Mouse (Mus musculus): ENCODE results near the gene Neu1.
"Not testable (repeated sequence)": the region's sequence is repeated elsewhere in the genome, so short reads cannot be mapped to it uniquely, and the experiment has no call there.

Neu1 gene

DNA sequence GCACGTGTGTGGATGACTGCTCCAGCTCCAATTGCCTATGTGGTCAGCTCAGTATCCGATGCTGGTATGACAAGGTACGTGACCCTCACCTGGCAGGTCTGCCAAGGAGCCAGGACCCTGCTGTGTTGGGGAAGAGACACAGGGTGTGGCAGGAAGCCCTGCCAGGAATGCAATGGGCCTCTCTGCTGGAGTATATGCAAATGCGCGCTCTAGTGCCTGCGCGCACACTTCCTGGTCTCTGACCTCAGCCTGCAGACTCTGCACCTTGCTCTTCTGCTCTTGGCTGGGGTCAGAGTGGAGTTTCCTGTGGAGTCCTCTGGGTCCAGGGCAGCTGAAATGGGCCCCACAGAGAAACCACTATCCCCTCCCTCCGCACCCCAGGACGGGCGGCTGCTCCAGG is 20.1 kb upstream of the Neu1 start:
- no peak for DNase-seq

DNA sequence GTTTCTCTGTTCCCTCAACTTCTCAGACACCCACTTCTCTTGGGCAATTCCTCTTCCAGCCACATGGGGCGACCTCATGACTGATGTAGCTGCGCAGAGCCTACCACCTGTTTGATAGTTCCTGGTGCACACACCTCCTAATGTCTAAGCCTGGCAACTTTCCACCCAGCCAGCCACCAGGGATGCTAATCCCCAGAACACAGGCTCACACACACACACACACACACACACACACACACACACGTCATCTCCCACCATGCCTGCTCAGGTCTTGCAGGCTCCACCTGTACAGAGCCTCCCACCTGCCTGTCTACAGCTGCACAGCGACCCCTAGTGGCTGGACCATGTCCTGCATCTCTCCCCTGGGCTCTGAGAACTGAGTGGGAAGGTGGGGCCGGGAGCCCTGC is 19.1 kb upstream of the Neu1 start:
- DNase-seq, result no peak

DNA sequence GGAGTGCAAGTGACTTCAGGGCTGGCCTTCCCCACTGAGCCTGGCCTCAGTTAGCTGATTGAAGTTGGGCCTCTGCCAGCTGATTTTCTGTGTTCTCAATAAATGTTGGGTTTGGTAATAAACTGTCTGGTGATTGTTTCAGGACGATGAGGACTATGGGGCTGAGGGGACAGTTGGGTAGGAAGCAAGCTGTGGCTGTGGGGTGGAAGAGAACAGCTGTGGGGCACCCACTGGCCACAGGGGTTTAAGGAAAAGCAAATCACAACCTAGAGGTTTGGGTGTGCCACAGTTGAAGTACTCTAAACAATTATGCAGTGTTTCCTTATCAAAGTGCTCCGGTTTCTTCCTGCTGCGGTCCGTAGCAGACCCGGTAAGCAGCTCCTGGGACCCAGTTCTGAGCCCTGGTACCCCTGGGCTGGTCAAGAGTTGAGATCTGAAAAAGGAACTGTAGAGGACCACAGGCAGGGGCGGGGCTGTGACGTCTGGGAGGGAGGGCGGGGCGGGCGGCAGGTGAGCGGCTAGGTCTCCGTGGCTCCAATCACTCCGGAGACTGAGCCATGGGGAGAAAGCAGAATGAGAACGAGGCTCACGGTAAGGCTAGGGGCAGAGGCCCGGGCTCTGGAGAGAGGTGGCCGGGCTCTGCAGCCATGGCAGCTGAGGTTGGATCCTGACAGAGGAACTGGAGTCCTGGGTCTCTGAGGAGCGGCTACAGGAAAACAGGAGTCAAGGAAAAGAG is 17.0 kb upstream of the Neu1 start, which contains the start of gene Slc44a4:
TSS of gene Slc44a4 (plus strand) at position 537 of the 736 bp plus-strand sequence.
- DNase-seq, result no peak

DNA sequence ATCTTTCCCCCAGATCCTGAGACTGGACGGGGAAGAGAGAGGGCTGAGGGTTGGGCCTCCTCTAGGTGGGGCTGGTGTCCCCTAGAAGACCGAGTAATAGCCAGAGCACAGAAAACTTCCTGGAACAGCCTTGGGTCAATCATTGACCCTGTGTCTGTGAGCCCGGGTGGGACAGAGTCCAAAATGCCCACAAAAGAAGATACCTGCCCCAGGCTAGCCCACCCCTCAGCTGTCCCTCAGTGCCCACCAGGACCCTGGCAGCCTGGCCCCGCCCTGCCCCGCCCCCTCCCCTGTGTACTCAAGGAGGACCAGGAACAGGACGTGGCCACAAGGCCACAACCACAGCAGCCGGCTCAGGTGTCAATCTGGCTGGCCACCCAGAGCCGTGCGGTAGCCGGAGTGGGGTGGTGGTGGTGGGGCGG is 15.6 kb upstream of the Neu1 start:
- no peak for DNase-seq

DNA sequence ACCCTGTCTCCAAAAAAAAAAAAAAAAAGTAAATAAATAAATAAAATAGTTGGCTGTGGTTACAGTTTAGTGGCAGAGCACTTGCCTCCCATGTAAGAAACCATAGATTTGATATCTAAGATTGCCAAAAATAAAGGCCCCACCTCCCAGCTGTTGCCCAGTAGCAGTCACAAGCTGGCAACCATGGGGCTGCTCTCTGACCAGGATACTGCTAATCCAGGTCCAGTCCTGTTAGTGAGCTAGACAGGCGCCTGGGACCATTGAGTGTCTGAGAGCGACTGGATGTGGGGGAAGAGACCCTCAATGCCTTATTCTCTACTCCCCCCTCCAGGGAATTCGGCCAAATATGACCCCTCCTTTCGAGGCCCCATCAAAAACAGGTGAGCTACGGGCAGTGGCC is 14.7 kb upstream of the Neu1 start:
- DNase-seq, result no peak

DNA sequence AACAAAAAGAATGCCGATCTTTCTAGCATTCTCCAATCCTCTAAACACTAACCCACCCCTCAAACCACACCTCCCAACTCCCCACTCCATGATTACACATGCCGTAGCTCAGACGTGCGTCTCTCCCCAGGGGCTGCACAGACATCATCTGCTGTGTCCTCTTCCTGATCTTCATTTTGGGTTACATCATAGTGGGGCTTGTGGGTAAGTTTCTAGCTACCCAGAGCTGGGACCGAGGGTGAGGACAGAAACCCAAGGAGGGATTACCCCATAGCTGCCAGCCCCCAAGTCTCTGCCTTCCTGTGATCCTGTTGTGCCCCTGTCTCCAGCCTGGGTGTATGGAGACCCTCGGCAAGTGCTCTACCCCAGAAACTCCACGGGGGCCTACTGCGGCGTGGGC is 13.9 kb upstream of the Neu1 start:
- no peak for DNase-seq

DNA sequence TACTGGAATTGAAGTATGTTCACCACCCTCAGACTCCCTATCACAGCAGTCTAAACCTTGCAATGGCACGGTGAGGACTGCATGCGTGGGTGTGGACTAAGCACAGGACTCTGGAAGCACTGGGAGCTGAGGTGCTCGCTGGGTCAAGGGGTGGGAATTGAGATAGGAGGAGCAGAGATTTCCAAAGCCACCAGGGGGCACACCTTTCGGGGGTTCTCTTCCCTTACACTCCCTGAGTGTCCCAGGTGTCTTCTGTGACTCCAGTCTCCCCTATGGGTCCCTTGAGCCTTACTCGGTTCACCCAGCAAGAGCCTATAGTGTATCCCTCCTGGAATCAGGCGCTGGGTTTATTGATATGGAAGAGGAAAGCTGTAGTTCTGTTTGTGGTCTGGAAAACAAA is 8.1 kb upstream of the Neu1 start:
- no peak for DNase-seq

DNA sequence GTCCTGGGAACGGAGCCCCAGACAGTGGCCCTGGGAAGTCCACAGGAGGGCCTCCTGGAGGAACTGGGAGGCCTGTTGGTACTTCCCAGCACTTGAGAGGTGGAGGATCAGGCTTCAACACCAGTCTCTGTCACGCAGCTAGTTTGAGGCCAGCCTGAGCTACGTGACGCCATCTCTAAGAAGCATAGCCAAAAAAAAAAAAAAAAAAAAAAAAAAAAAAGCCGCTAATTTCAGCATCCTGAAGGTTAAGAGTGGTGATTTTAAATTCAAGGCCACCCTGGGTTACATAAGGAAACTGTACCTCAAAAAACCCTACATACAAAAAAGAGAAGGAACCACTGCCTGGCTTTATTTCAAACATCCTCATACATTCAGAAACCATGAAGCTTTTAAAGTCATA is 6.8 kb upstream of the Neu1 start:
- DNase-seq, result no peak

DNA sequence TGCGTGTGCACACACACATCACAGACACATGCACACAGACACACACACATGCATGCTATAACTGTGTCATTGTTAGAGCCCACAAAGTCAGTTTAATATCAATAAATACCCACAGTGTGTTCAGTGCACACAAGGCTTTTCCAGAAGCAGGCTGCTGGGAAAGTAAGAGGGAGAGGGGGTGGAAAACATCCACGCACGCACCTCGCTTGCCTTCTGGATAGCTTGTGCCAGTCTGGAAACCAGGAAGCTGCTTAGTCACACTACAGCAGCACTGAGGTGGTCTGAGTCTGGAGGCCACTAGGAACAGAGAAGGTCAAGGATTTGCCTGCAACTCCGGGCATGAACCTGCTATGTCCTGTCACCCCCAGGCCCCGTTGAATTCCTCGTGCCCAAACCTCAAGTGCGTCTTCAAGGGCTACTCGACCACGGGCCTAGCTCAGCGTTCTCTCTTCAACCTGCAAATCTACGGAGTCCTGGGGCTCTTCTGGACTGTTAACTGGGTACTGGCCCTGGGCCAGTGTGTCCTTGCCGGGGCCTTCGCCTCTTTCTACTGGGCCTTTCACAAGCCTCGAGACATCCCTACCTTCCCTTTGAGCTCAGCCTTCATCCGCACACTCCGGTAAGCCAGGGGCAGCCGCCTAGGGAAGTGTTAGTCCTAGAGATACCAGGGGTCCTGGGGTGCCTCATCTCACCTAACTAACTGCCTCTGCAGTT is 3.6 kb upstream of the Neu1 start:
- no peak for DNase-seq

DNA sequence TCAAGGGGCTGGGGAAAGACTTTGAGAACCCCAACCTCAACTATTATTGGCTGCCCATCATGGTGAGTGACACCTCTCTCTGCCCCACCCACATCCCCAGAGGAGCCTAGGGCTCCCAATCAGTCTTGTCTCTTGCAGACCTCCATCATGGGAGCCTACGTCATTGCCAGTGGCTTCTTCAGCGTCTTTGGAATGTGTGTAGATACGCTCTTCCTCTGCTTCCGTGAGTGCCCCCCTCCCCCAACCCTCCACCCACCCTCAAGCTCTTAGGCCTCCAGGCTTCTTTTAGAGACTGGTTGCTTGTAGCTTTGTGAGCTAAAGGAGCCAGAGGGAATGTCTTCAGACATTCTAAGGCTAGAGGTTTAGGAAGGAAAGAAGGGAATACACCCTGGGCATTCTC is 2.2 kb upstream of the Neu1 start:
- no peak for DNase-seq

DNA sequence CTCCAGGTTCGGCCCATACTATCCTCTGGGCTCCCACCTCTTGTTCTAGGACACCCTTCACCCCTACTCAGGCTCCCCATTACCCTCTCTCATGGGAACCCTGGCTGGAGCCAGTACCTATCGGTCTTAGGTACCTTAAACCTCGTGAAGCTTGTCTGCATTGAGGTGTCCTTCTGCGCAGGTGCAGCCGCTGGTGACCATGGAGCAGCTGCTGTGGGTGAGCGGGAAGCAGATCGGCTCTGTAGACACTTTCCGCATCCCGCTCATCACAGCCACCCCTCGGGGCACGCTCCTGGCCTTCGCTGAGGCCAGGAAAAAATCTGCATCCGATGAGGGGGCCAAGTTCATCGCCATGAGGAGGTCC is 664 bp downstream of the Neu1 start:
- DNase-seq, result no peak

DNA sequence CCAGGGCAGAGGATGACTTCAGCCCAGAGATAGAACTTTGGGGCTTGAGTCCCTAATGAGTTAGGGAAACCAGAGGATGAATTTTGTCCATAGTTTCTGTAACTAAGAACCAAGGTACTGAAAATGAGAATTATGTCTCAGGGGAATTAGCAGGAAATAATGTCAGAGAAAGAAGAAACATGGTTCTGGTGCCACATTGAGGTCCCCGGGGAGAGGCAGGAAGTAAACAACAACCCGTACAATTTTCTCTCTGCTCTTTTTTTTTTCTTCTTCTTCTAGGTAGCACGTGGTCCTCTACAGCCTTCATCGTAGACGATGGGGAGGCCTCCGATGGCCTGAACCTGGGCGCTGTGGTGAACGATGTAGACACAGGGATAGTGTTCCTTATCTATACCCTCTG is 1.2 kb downstream of the Neu1 start:
- DNase-seq, result no peak

DNA sequence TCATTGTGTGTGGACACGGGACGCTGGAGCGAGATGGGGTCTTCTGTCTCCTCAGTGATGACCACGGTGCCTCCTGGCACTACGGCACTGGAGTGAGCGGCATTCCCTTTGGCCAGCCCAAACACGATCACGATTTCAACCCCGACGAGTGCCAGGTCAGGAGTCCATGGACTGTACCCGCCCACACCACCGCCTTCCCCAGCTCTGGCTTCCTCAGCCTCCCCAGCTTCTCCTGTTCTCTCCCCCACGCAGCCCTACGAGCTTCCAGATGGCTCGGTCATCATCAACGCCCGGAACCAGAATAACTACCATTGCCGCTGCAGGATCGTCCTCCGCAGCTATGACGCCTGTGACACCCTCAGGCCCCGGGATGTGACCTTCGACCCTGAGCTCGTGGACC is 3.0 kb downstream of the Neu1 start:
- DNase-seq, result no peak

DNA sequence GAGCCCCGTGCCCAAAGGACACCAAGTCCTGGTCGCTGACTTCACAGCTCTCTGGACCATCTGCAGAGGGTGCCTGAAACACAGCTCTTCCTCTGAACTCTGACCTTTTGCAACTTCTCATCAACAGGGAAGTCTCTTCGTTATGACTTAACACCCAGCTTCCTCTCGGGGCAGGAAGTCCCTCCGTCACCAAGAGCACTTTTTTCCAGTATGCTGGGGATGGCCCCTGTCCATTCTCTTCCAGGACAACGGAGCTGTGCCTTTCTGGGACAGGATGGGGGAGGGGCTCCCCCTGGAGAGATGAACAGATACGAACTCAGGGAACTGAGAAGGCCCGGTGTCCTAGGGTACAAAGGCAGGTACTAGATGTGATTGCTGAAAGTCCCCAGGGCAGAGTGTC is 3.8 kb downstream of the Neu1 start:
- DNase-seq, result no peak

DNA sequence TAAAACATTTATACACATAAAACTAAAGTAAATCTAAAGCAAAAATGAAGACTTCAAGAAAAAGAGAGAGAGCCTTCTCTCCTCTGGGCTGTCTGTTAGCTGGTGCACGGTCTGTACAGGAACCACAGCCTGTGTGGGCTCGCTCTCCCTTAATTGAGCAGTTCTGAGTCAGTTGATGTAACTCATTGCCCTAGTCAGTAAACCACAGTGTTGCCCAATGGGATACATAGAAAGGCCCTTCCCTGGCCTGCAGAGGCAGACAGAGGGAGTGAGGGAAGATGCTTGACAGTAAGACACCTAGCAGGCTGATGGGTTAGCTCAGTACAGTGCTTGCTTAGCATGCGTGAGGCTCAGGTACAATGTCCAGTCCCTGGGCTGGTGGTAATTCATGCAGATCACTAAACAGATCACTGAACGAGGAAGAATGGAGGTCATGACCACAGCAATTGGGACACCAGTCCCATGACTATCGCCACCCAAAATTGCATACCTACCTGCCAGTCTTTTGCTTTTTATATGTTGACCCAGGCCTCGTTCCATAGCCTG is 7.0 kb downstream of the Neu1 start:
- DNase-seq, result no peak

DNA sequence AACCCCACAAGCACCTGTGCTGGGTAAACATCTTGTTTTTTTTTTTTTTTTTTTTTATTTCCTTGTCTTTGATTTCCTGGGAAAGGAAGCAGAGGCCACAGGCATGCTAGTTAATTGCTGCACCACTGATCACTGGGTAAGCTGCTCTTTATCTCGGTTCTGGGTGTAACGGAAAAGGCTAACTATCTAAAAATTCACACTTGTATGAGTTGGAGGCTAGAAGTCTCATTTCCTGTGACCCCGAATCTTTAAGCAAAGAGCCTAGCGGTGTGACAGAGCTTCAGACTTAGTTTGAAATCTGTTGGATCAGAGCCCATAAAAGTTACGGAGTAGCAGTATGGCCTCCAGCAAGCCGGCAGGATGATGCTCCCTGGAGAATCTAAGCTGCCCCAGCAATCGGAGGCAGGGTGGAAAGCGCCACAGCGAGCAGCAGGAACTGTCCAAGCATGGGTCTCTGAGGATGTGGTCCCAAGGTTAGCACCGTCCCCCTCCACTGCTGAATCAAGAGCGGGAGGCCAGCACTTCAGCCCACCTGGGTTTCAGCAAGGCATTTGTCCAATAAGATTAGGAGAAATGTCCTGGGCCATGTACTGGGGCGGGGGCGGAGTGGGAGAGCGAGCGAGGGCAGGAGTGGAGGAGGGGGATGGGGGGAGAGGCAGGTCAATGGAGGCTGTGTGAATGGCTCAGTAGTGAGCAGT is 10.4 kb downstream of the Neu1 start:
- DNase-seq, result no peak

DNA sequence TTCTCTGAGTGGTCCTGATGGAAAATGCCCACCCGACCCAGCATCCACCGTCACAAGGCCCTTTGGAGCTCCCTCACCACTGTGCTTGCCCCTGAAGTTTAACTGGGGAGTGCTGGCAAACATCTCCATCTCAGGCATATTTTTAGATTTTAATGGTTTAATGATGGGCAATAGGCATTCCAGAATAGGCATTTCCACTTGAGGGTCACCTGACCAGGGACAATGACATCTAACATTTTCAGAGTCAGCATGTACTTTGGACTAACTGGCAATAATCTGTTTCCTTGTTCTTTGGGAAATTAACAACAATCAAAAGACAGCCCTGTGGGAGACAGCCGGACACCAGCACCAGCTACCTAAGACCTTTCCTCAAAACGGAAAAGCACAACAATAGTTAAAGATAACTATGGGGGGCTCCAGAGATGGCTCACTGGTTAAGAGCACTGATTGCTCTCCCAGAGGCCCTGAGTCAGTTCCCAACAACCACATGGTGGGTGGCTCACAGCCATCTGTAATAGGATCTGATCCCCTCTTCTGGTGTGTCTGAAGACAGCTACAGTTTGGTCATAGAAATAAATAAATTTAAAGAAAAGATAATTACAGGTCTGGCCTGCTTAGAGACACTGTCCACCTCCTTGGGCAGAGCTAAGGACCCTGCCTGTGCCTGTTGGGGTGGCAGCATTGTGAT is 12.2 kb downstream of the Neu1 start:
- DNase-seq, result no peak

DNA sequence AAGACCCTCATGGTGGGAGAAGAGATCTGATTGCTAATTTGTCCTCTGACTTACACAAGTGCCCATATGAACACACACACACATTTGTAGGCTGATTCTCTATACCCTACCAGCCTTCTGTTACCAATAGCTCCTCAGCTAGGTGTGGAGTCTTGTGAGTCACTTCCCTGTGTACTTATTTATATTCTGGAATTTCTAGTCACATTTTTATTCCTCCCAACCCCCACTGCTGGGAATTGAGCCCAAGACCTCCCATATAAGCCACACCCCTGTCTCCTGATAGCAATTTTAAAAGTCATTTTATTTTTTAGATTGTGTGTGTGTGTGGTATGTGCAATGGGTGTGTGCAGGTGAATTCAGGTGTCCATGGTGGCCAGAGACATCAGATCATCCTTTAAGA is 13.3 kb downstream of the Neu1 start:
- no peak for DNase-seq

DNA sequence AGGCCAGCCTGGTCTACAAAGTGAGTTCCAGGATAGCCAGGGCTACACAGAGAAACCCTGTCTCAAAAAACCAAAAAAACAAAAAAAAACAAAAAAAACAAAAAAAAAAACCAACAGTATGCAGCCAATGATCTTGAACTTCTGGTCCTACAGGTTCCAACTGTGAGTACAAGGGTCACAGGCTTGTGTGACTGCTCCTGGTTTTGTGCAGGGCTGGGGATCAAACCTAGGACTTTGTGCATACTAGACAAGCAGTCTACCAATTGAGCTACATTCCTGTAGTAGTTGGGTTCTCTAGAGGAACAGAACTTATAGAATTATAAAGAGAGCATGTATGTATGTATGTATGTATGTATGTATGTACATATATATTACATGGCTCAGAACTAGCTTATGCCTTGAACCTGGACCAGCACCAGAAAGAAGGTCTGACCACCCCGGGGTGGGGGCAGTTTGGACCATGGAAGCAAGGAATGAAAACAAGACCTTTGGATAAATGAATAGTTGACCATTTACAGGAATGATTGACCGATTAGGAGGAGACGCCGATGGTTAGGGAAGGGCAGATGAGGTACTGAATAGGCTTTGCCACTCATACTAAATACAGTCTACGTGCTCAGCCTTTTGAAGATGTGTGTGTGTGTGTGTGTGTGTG is 15.6 kb downstream of the Neu1 start:
- DNase-seq, result no peak

DNA sequence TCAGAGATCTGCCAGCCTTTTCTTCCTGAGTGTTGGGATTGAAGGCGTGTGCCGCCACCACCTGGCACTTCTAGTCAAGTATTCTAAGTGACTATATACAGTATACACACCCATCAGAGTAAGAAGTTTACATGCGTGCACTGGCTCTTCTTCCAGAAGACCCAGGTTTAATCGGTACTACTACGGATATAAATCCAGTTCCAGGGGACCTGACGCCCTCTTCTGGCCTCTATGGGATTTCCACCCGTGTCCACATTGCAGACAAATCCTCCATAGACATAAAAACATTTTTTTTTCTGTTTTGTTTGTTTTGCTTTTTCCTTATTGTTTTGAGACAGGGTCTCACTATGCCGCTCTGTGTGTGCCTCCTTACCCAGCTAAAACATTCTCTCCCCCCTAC is 16.6 kb downstream of the Neu1 start:
- DNase-seq, result no peak

DNA sequence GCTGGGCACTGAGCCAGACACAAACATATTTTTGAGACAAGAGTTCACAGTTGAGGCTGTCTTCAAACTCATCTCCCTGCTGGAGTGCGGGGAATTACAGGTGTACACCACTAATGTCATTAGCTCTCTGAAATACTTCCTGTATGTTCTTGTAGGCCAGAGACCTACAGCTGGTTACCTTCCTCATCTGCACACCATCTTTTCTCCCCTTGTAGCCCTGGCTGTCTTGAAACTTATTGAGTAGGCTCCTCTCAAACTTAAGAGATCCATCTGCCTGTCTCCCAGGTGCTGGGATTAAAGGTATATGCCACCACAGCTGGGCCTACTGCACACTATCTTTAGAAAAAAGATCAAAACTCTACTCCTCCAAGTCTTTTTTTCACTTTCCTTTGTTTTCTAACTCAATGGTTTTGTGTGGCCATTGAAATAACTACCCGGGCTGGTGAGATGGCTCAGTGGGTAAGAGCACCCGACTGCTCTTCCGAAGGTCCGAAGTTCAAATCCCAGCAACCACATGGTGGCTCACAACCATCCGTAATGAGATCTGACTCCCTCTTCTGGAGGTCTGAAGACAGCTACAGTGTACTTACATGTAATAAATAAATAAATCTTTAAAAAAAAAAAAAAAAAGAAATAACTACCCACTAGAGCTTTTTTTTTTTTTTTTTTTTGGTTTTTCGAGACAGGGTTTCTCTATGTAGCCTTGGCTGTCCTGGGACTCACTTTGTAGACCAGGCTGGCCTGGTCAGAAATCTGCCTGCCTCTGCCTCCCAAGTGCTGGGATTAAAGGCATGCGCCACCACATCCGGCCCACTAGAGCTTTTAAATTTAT is 17.9 kb downstream of the Neu1 start:
- not testable (repeated sequence) for DNase-seq

DNA sequence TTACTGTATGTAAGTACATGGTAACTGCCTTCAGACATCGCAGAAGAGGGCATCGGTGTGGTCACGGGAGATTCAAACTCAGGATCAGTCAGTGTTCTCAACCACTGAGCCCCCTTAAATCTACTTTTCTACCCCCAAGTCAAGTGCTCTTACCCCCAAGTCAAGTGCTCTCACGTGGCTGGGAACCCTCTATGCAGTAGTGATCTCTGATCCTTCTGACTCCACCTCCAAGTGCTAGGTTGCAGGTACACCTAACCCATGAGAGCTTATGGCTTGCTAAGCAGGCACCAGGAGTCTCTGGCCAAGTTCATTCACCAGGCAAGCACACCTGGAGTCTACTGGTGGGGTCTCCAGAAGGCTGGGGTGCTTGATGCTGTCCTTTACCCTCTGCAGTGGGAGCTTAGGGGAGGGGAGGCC is 18.5 kb downstream of the Neu1 start:
- no peak for DNase-seq
